Mouse (Mus musculus) C2C12 (cell line): ENCODE results near the gene 4930404N11Rik.

ENCODE experiments used
- CTCF ChIP-seq: IDR thresholded peaks from one replicate; pipeline ENCODE4 v1.5.1; 2011; ENCODE audit not compliant: control insufficient read depth, insufficient read depth, insufficient read length
- MYOG ChIP-seq: IDR thresholded peaks from one replicate; pipeline ENCODE4 v1.6.1; 2011; ENCODE audit not compliant: control insufficient read depth, insufficient read length; ENCODE audit errors: extremely low read depth

GRCm38 (mm10) chr10:81379183-81379553, 13.6 kb upstream of the 4930404N11Rik start:
- TF ChIP-seq CTCF (no peak), MYOG (no peak)
